Mouse (Mus musculus): ENCODE results near the gene Hist1h4f. TPM values are rescaled to one million over a fixed set of nuclear protein-coding genes. Genes with fewer than 3 reads are reported as not detected.
"Not testable (repeated sequence)": the region's sequence is repeated elsewhere in the genome, so short reads cannot be mapped to it uniquely, and the experiment has no call there.

Gene Hist1h4f
- polyA plus RNA-seq (2016; fragmentation: Nextera tagmentation; extraction: Ambion mirVana) = 0.56 TPM in 1 of 2 replicates, not detected in the other

- H3K27me3 ChIP-seq (ENCODE audit: insufficient read depth, poor library complexity, severe bottlenecking); H3K36me3 ChIP-seq; H3K9me3 ChIP-seq: not testable (repeated sequence)
- Histone ChIP-seq H3K27ac (peak within 1 kb of the TSS; percentile 98), H3K4me1 (replicated peaks) (peaks cover 17% of the 10 kb centered on the region), H3K4me3 (peak within 1 kb of the TSS; percentile 55)
- under 1% methylated on average over 47 of the region's 47 CpGs for WGBS
- DNase-seq (ENCODE audit: low spot score) = peak; percentile 94
Measured at GRCm38 (mm10) chr13:23551146-23551834, at the start of gene Hist1h4f. Gene Hist1h4f (minus strand): TSS chr13:23551648.

GRCm38 (mm10) chr13:23597957-23598356 lies 46.5 kb upstream of the Hist1h4f start:
- no peaks in the 10 kb centered on the region for H3K36me3 ChIP-seq
- H3K4me3 ChIP-seq = no peak overlapping the region
- 8% methylated on average over 9 of the region's 9 CpGs for WGBS
- no peaks in the 10 kb centered on the region for H3K27me3 ChIP-seq (ENCODE audit: insufficient read depth, poor library complexity, severe bottlenecking)
- H3K9me3 ChIP-seq = no peaks in the 10 kb centered on the region
- peak; percentile 69 for DNase-seq (ENCODE audit: low spot score)
- H3K27ac ChIP-seq = no peak overlapping the region
- H3K4me1 ChIP-seq (replicated peaks) = 0 out of 2 replicates have a peak, but pooled peaks cover 3% of the 10 kb centered on the region

GRCm38 (mm10) chr13:23595622-23596372 lies 44.3 kb upstream of the Hist1h4f start:
- H3K9me3 ChIP-seq = no peaks in the 10 kb centered on the region
- DNase-seq (ENCODE audit: low spot score) = no peak
- no peaks in the 10 kb centered on the region for H3K36me3 ChIP-seq
- H3K27ac ChIP-seq = no peak overlapping the region; the same call in 1 of the 2 replicates
- 0 out of 2 replicates have a peak, but pooled peaks cover 5% of the 10 kb centered on the region for H3K4me1 ChIP-seq (replicated peaks)
- H3K4me3 ChIP-seq = no peak overlapping the region
- 89% methylated on average over 7 of the region's 7 CpGs for WGBS
- H3K27me3 ChIP-seq (ENCODE audit: insufficient read depth, poor library complexity, severe bottlenecking) = no peaks in the 10 kb centered on the region

GRCm38 (mm10) chr13:23595185-23595584 lies 43.7 kb upstream of the Hist1h4f start:
- Histone ChIP-seq H3K36me3 (no peaks in the 10 kb centered on the region), H3K27me3 (ENCODE audit: insufficient read depth, poor library complexity, severe bottlenecking) (no peaks in the 10 kb centered on the region), H3K4me3 (no peak overlapping the region), H3K27ac (no peak overlapping the region; the same call in 1 of the 2 replicates), H3K9me3 (no peaks in the 10 kb centered on the region), H3K4me1 (replicated peaks) (0 out of 2 replicates have a peak, but pooled peaks cover 5% of the 10 kb centered on the region)
- 75% methylated on average over 2 of the region's 2 CpGs for WGBS
- no peak for DNase-seq (ENCODE audit: low spot score)

GRCm38 (mm10) chr13:23593051-23593770 lies 41.8 kb upstream of the Hist1h4f start:
- Histone ChIP-seq H3K27me3 (ENCODE audit: insufficient read depth, poor library complexity, severe bottlenecking) (no peaks in the 10 kb centered on the region), H3K4me1 (replicated peaks) (0 out of 2 replicates have a peak, but pooled peaks cover 5% of the 10 kb centered on the region), H3K36me3 (no peaks in the 10 kb centered on the region), H3K9me3 (no peaks in the 10 kb centered on the region), H3K4me3 (no peak overlapping the region), H3K27ac (no peak overlapping the region; the same call in 1 of the 2 replicates)
- DNase-seq (ENCODE audit: low spot score) = no peak
- WGBS = 83% methylated on average over 5 of the region's 5 CpGs

GRCm38 (mm10) chr13:23592614-23593013 lies 41.2 kb upstream of the Hist1h4f start:
- Histone ChIP-seq H3K4me3 (no peak overlapping the region), H3K9me3 (no peaks in the 10 kb centered on the region), H3K36me3 (no peaks in the 10 kb centered on the region), H3K4me1 (replicated peaks) (0 out of 2 replicates have a peak, but pooled peaks cover 5% of the 10 kb centered on the region), H3K27ac (no peak overlapping the region), H3K27me3 (ENCODE audit: insufficient read depth, poor library complexity, severe bottlenecking) (no peaks in the 10 kb centered on the region)
- no peak for DNase-seq (ENCODE audit: low spot score)
- WGBS = 86% methylated on average over 7 of the region's 7 CpGs

- H3K27me3 ChIP-seq (ENCODE audit: insufficient read depth, poor library complexity, severe bottlenecking); H3K4me1 ChIP-seq (replicated peaks); H3K4me3 ChIP-seq; H3K27ac ChIP-seq; DNase-seq (ENCODE audit: low spot score); H3K36me3 ChIP-seq; H3K9me3 ChIP-seq: not testable (repeated sequence)
- 89% methylated on average over 7 of the region's 7 CpGs for WGBS
Measured at GRCm38 (mm10) chr13:23591886-23592285, 40.4 kb upstream of the Hist1h4f start.

GRCm38 (mm10) chr13:23591206-23591605 lies 39.8 kb upstream of the Hist1h4f start:
- DNase-seq (ENCODE audit: low spot score) = no peak
- Histone ChIP-seq H3K9me3 (no peaks in the 10 kb centered on the region), H3K36me3 (no peaks in the 10 kb centered on the region), H3K27ac (no peak overlapping the region), H3K4me1 (replicated peaks) (peaks cover 12% of the 10 kb centered on the region), H3K4me3 (no peak overlapping the region), H3K27me3 (ENCODE audit: insufficient read depth, poor library complexity, severe bottlenecking) (no peaks in the 10 kb centered on the region)
- whole genome bisulfite sequencing = 93% methylated on average over 7 of the region's 7 CpGs

- Histone ChIP-seq H3K27ac (peak overlapping the region; percentile 95), H3K9me3 (no peaks in the 10 kb centered on the region), H3K36me3 (no peaks in the 10 kb centered on the region), H3K27me3 (ENCODE audit: insufficient read depth, poor library complexity, severe bottlenecking) (no peaks in the 10 kb centered on the region), H3K4me1 (replicated peaks) (peaks cover 40% of the 10 kb centered on the region), H3K4me3 (peak overlapping the region; percentile 57)
- WGBS = 4% methylated on average over 1 of the region's 1 CpGs
- DNase-seq (ENCODE audit: low spot score) = no peak
Measured at GRCm38 (mm10) chr13:23586940-23587225, 35.4 kb upstream of the Hist1h4f start.

- Histone ChIP-seq H3K9me3 (no peaks in the 10 kb centered on the region), H3K36me3 (no peaks in the 10 kb centered on the region), H3K4me1 (replicated peaks) (peaks cover 42% of the 10 kb centered on the region), H3K4me3 (peak overlapping the region; percentile 57), H3K27me3 (ENCODE audit: insufficient read depth, poor library complexity, severe bottlenecking) (no peaks in the 10 kb centered on the region), H3K27ac (peak overlapping the region; percentile 95)
- peak; percentile 45 for DNase-seq (ENCODE audit: low spot score)
- WGBS = 2% methylated on average over 22 of the region's 22 CpGs
Measured at GRCm38 (mm10) chr13:23586099-23586939, 34.9 kb upstream of the Hist1h4f start.

- WGBS = under 1% methylated on average over 29 of the region's 36 CpGs
- Histone ChIP-seq H3K27ac (peak overlapping the region; percentile 95), H3K4me3 (peak overlapping the region; percentile 57), H3K4me1 (replicated peaks) (peaks cover 48% of the 10 kb centered on the region)
- not testable (repeated sequence) for H3K27me3 ChIP-seq (ENCODE audit: insufficient read depth, poor library complexity, severe bottlenecking); H3K36me3 ChIP-seq; H3K9me3 ChIP-seq
- peak; percentile 77 for DNase-seq (ENCODE audit: low spot score)
Measured at GRCm38 (mm10) chr13:23585442-23586098, 34.1 kb upstream of the Hist1h4f start.

GRCm38 (mm10) chr13:23585029-23585441 lies 33.6 kb upstream of the Hist1h4f start:
- H3K4me3 ChIP-seq = peak overlapping the region; percentile 57
- no peaks in the 10 kb centered on the region for H3K27me3 ChIP-seq (ENCODE audit: insufficient read depth, poor library complexity, severe bottlenecking)
- no peaks in the 10 kb centered on the region for H3K9me3 ChIP-seq
- under 1% methylated on average over 21 of the region's 21 CpGs for WGBS
- peak overlapping the region; percentile 95 for H3K27ac ChIP-seq
- H3K4me1 ChIP-seq (replicated peaks) = peaks cover 48% of the 10 kb centered on the region
- H3K36me3 ChIP-seq = no peaks in the 10 kb centered on the region
- peak; percentile 79 for DNase-seq (ENCODE audit: low spot score)
